Mouse (Mus musculus) T-helper 17 cell (primary cell): Measurements from ENCODE around the gene Lrrfip2.

Source experiments
- in situ Hi-C, 2 experiments: fragments of 300-600 bp; cut with MboI, MseI; formaldehyde crosslinking; loops; 1 replicate in 1 of 2; 2 replicates in 1 of 2; pipeline ENCODE4 v1.15.1; 2025; ENCODE audit warnings: high pct_unique_total_duplicates in 2 of 2

Gene Lrrfip2

GRCm38 (mm10) chr9:111159562-111159961 lies 42.2 kb downstream of the Lrrfip2 start:
- in situ Hi-C loops: no loop called here

- in situ Hi-C loops: no loop called here
Observed at GRCm38 (mm10) chr9:111161213-111161612, 43.8 kb downstream of the Lrrfip2 start.

GRCm38 (mm10) chr9:111166612-111167011 lies 49.2 kb downstream of the Lrrfip2 start:
- in situ Hi-C loops: no loop called here

- in situ Hi-C loops: no loop called here
Observed at GRCm38 (mm10) chr9:111170430-111170829, 53.0 kb downstream of the Lrrfip2 start.

- in situ Hi-C loops: no loop called here
Observed at GRCm38 (mm10) chr9:111174071-111174470, 56.7 kb downstream of the Lrrfip2 start.

- in situ Hi-C loops: no loop called here
Observed at GRCm38 (mm10) chr9:111178971-111179370, 61.6 kb downstream of the Lrrfip2 start.

GRCm38 (mm10) chr9:111182176-111182575 lies 64.8 kb downstream of the Lrrfip2 start:
- in situ Hi-C loops: no loop called here

- in situ Hi-C loops: no loop called here
Observed at GRCm38 (mm10) chr9:111184929-111185328, 67.5 kb downstream of the Lrrfip2 start.

GRCm38 (mm10) chr9:111186861-111187260 lies 69.5 kb downstream of the Lrrfip2 start:
- in situ Hi-C loops: no loop called here

GRCm38 (mm10) chr9:111188731-111189130 lies 71.3 kb downstream of the Lrrfip2 start:
- in situ Hi-C loops: no loop called here

GRCm38 (mm10) chr9:111193211-111193610 lies 75.8 kb downstream of the Lrrfip2 start:
- in situ Hi-C loops: no loop called here

GRCm38 (mm10) chr9:111197116-111197515 lies 79.7 kb downstream of the Lrrfip2 start:
- in situ Hi-C loops: no loop called here

- in situ Hi-C loops: no loop called here
Observed at GRCm38 (mm10) chr9:111197712-111198111, 80.3 kb downstream of the Lrrfip2 start.

- in situ Hi-C loops: no loop called here
Observed at GRCm38 (mm10) chr9:111198332-111198731, 80.9 kb downstream of the Lrrfip2 start.

- in situ Hi-C loops: no loop called here
Observed at GRCm38 (mm10) chr9:111200208-111200607, 82.8 kb downstream of the Lrrfip2 start.

- in situ Hi-C loops: no loop called here
Observed at GRCm38 (mm10) chr9:111204601-111205375, 87.4 kb downstream of the Lrrfip2 start.

- in situ Hi-C loops: no loop called here
Observed at GRCm38 (mm10) chr9:111207683-111208082, 90.3 kb downstream of the Lrrfip2 start.

- in situ Hi-C loops: no loop called here
Observed at GRCm38 (mm10) chr9:111208185-111208584, 90.8 kb downstream of the Lrrfip2 start.

- in situ Hi-C loops: no loop called here
Observed at GRCm38 (mm10) chr9:111209158-111209699, 91.8 kb downstream of the Lrrfip2 start.

- in situ Hi-C loops: no loop called here
Observed at GRCm38 (mm10) chr9:111210412-111210811, 93.0 kb downstream of the Lrrfip2 start.

GRCm38 (mm10) chr9:111211122-111212041 lies 94.0 kb downstream of the Lrrfip2 start:
- in situ Hi-C loops: no loop called here

GRCm38 (mm10) chr9:111213501-111213900 lies 96.1 kb downstream of the Lrrfip2 start:
- in situ Hi-C loops: no loop called here
